Mouse (Mus musculus): Measurements from ENCODE around the gene Sash1.

- TF ChIP-seq FLI1 (IDR thresholded peaks at IDR 0.05; ENCODE audit: low read length) (no peak), GATA1 (IDR thresholded peaks at IDR 0.05; ENCODE audit: borderline replicate concordance, low read length) (no peak)
These were observed 124.2 kb downstream of the Sash1 start for GRCm38 (mm10) chr10:8761656-8762055.
